Mouse (Mus musculus): ENCODE measurements around the gene Traip. TPM values are rescaled to one million over a fixed set of nuclear protein-coding genes. Genes with fewer than 3 reads are reported as not detected.

Gene Traip
- polyA plus RNA-seq, 1 experiment from 2014 or later = 21.8 TPM

DNA sequence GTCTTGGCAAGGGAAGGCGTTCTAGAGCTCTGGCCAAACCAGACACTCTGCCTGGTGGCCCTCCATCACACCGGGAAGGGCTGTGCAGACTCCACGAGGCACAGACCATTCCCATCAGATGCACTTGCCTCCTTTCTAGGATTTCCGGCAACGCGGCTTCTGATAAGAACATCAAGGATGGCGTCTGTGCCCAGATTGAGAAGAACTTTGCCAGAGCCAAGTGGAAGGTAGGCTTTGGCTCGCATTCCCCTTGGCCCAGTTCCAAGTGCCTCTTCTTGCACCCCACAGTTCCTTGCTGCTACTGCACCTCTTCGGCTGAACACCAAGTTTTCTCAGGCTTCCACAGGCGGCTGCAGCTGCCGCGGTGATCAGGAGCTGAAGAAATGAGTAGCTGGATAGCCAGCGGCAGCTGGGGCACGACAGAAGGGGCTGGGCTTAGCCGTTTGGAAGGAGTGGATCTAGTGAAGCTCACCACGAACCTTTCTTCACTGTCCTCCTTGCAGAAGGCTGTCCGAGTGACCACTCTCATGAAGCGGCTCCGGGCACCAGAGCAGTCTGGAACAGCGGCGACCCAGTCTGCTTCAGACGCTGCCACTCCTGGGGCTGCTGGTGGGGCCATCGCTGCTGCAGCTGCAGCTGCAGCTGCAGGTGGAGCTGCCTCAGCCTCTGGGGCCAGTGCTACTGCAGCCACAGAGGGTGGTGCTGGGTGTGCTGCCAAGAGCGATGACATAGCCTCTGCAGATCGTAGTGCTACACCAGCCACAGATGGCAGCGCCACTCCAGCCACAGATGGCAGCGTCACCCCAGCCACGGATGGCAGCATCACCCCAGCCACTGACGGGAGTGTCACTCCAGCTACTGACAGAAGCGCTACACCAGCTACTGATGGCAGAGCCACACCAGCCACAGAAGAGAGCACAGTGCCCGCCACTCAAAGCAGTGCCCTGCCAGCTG is 2.4 kb upstream of the Traip start:
- DNase-seq (ENCODE audit: low spot score) = no peak
- H3K36me3 ChIP-seq (ENCODE audit: control insufficient read depth, insufficient read depth, low read length) = no peaks in the 10 kb centered on the region
- no peak overlapping the region for H3K4me3 ChIP-seq (ENCODE audit: low read depth, low read length)
- peaks cover 6% of the 10 kb centered on the region; the same call in 1 of the 2 replicates for H3K4me1 ChIP-seq (replicated peaks; ENCODE audit: control insufficient read depth, insufficient read depth, low read length)
- H3K9ac ChIP-seq (ENCODE audit: low read depth, low read length) = no peak overlapping the region
- H3K27me3 ChIP-seq (ENCODE audit: control insufficient read depth, insufficient read depth, low read length) = no peaks in the 10 kb centered on the region
- WGBS = 93% methylated on average over 31 of the region's 31 CpGs
- H3K27ac ChIP-seq (ENCODE audit: low read depth, low read length) = no peak overlapping the region
- H3K4me2 ChIP-seq (replicated peaks; ENCODE audit: low read depth, low read length) = no peak overlapping the region
- no peak for ATAC-seq (ENCODE audit: low FRiP score)
- no peaks in the 10 kb centered on the region for H3K9me3 ChIP-seq (ENCODE audit: control insufficient read depth, low read length)

- DNase-seq (ENCODE audit: low spot score) (no peak), ATAC-seq (ENCODE audit: low FRiP score) (no peak)
- no peak overlapping the region for H3K9ac ChIP-seq (ENCODE audit: low read depth, low read length)
- H3K36me3 ChIP-seq (ENCODE audit: control insufficient read depth, insufficient read depth, low read length) = no peaks in the 10 kb centered on the region
- WGBS = 82% methylated on average over 13 of the region's 13 CpGs
- H3K4me3 ChIP-seq (ENCODE audit: low read depth, low read length) = no peak overlapping the region
- H3K9me3 ChIP-seq (ENCODE audit: control insufficient read depth, low read length) = no peaks in the 10 kb centered on the region
- no peaks in the 10 kb centered on the region for H3K27me3 ChIP-seq (ENCODE audit: control insufficient read depth, insufficient read depth, low read length)
- peaks cover 6% of the 10 kb centered on the region; the same call in 1 of the 2 replicates for H3K4me1 ChIP-seq (replicated peaks; ENCODE audit: control insufficient read depth, insufficient read depth, low read length)
- no peak overlapping the region for H3K27ac ChIP-seq (ENCODE audit: low read depth, low read length)
- H3K4me2 ChIP-seq (replicated peaks; ENCODE audit: low read depth, low read length) = no peak overlapping the region
Measured at GRCm38 (mm10) chr9:107949184-107949921, 583 bp upstream of the Traip start.

DNA sequence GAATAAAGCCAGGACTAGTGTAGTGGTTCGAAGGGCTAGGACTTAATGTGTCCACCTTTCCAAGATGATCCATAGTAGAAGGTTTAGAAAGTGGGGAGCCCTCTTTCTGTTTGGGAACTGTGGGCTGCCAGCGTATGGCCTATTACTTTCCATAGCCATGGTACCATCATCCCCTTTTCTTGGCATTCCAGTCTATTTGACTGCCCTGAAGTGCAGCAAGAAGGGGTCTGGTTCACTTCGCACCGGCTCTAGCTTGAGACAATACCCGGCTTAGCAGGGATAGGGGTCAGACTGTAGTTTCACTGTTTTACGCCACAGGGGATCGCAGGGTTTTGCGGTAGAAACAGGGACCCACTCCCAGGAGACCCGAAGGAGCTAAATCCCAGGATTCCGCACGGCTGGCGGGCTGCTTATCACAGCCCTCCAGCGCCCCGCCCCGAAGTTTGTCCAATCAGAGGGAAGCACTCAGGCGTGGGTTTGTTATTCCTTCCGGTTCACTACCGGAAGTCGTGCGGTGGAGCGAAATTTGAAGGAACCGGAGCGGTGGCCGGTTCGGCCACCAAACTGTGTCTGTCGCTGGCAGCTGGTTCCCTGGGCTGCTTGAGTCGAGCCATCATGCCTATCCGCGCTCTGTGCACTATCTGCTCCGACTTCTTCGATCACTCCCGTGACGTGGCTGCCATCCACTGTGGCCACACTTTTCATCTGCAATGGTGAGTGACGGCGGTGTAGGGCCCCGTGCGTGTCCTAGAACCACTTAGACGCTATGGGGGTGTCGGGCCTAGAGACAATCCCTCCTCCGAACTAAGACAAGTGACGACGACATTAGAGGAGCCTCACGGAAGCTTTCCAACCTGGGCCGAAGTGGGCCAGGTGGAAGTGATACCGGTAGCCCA is 772 bp downstream of the Traip start:
- no peak overlapping the region; the same call in 1 of the 2 replicates for H3K27ac ChIP-seq (ENCODE audit: low read depth, low read length)
- H3K36me3 ChIP-seq (ENCODE audit: control insufficient read depth, insufficient read depth, low read length) = no peaks in the 10 kb centered on the region
- H3K9me3 ChIP-seq (ENCODE audit: control insufficient read depth, low read length) = no peaks in the 10 kb centered on the region
- peak overlapping the region; percentile 78 for H3K4me2 ChIP-seq (replicated peaks; ENCODE audit: low read depth, low read length)
- 18% methylated on average over 45 of the region's 45 CpGs for WGBS
- peaks cover 6% of the 10 kb centered on the region; the same call in 1 of the 2 replicates for H3K4me1 ChIP-seq (replicated peaks; ENCODE audit: control insufficient read depth, insufficient read depth, low read length)
- peak; percentile 95 for ATAC-seq (ENCODE audit: low FRiP score)
- peak overlapping the region; percentile 64 for H3K9ac ChIP-seq (ENCODE audit: low read depth, low read length)
- DNase-seq (ENCODE audit: low spot score) = peak; percentile 95
- peak overlapping the region; percentile 72 for H3K4me3 ChIP-seq (ENCODE audit: low read depth, low read length)
- no peaks in the 10 kb centered on the region for H3K27me3 ChIP-seq (ENCODE audit: control insufficient read depth, insufficient read depth, low read length)

GRCm38 (mm10) chr9:107955613-107956289 is 5.8 kb downstream of the Traip start:
- no peaks in the 10 kb centered on the region for H3K9me3 ChIP-seq (ENCODE audit: control insufficient read depth, low read length)
- DNase-seq (ENCODE audit: low spot score) (no peak), ATAC-seq (ENCODE audit: low FRiP score) (no peak)
- H3K36me3 ChIP-seq (ENCODE audit: control insufficient read depth, insufficient read depth, low read length) = no peaks in the 10 kb centered on the region
- no peak overlapping the region for H3K4me2 ChIP-seq (replicated peaks; ENCODE audit: low read depth, low read length)
- H3K27me3 ChIP-seq (ENCODE audit: control insufficient read depth, insufficient read depth, low read length) = no peaks in the 10 kb centered on the region
- no peak overlapping the region for H3K4me3 ChIP-seq (ENCODE audit: low read depth, low read length)
- peaks cover 6% of the 10 kb centered on the region; the same call in 1 of the 2 replicates for H3K4me1 ChIP-seq (replicated peaks; ENCODE audit: control insufficient read depth, insufficient read depth, low read length)
- H3K27ac ChIP-seq (ENCODE audit: low read depth, low read length) = no peak overlapping the region
- WGBS = 86% methylated on average over 6 of the region's 6 CpGs
- H3K9ac ChIP-seq (ENCODE audit: low read depth, low read length) = no peak overlapping the region

DNA sequence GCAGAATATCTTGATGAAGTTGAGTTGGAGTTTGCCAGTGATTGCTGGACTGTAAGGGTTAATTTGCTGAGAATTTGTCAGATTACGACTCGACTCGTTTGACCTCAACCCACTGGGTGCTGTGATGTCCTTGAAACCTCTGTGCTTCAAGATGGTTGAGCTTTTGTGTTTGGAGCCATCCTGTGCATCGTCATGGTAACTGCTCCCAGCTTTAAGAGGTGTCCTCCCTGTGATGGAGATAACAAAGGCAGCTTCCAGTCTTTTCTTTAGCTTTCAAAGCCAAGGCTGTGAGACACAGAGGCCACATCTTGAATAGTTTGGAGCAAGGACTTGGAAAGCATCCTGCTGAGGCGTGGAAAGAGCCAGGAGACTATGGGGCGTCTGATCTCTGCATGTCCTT is 7.2 kb downstream of the Traip start:
- H3K27ac ChIP-seq (ENCODE audit: low read depth, low read length) = no peak overlapping the region

DNA sequence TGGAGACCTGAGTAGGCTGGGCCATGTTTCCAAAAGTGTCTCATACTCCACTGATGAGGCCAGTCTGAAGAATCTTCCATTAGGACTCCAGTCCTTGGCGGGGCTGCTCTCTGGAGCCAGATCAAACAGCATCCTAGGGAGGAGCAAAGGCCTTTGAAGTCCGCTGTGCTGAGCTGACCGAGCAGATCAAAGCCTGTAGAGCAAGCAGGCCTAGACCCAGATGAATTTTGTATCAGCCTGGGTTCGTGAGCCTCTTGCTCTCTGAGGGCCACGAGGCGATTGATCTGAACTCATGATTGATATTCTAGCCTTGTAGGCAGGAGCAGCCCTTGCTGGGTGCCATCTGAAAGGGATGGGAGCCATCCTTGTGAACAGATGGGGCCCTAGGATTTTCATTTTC is 10.0 kb downstream of the Traip start:
- H3K4me2 ChIP-seq (replicated peaks; ENCODE audit: low read depth, low read length) = no peak overlapping the region
- H3K27ac ChIP-seq (ENCODE audit: low read depth, low read length) = no peak overlapping the region
- no peak for DNase-seq (ENCODE audit: low spot score)
- 71% methylated on average over 6 of the region's 6 CpGs for WGBS
- no peaks in the 10 kb centered on the region for H3K27me3 ChIP-seq (ENCODE audit: control insufficient read depth, insufficient read depth, low read length)
- ATAC-seq (ENCODE audit: low FRiP score) = no peak
- H3K9me3 ChIP-seq (ENCODE audit: control insufficient read depth, low read length) = no peaks in the 10 kb centered on the region
- no peak overlapping the region for H3K9ac ChIP-seq (ENCODE audit: low read depth, low read length)
- no peaks in the 10 kb centered on the region for H3K4me1 ChIP-seq (replicated peaks; ENCODE audit: control insufficient read depth, insufficient read depth, low read length)
- H3K4me3 ChIP-seq (ENCODE audit: low read depth, low read length) = no peak overlapping the region
- H3K36me3 ChIP-seq (ENCODE audit: control insufficient read depth, insufficient read depth, low read length) = no peaks in the 10 kb centered on the region; the same call in 1 of the 2 replicates

More for the DNA sequence above, 7.2 kb downstream of the Traip start:
- ATAC-seq (ENCODE audit: low FRiP score) = no peak
- H3K4me3 ChIP-seq (ENCODE audit: low read depth, low read length) = no peak overlapping the region
- no peak for DNase-seq (ENCODE audit: low spot score)
- no peaks in the 10 kb centered on the region for H3K9me3 ChIP-seq (ENCODE audit: control insufficient read depth, low read length)
- no peaks in the 10 kb centered on the region for H3K27me3 ChIP-seq (ENCODE audit: control insufficient read depth, insufficient read depth, low read length)
- no peaks in the 10 kb centered on the region; the same call in 1 of the 2 replicates for H3K36me3 ChIP-seq (ENCODE audit: control insufficient read depth, insufficient read depth, low read length)
- no peak overlapping the region for H3K9ac ChIP-seq (ENCODE audit: low read depth, low read length)
- no peak overlapping the region for H3K4me2 ChIP-seq (replicated peaks; ENCODE audit: low read depth, low read length)
- WGBS = 37% methylated on average over 6 of the region's 6 CpGs
- H3K4me1 ChIP-seq (replicated peaks; ENCODE audit: control insufficient read depth, insufficient read depth, low read length) = no peaks in the 10 kb centered on the region

- Histone ChIP-seq H3K9me3 (ENCODE audit: control insufficient read depth, low read length) (no peaks in the 10 kb centered on the region), H3K27ac (ENCODE audit: low read depth, low read length) (no peak overlapping the region), H3K4me2 (replicated peaks; ENCODE audit: low read depth, low read length) (no peak overlapping the region), H3K4me1 (replicated peaks; ENCODE audit: control insufficient read depth, insufficient read depth, low read length) (no peaks in the 10 kb centered on the region), H3K9ac (ENCODE audit: low read depth, low read length) (no peak overlapping the region), H3K27me3 (ENCODE audit: control insufficient read depth, insufficient read depth, low read length) (no peaks in the 10 kb centered on the region), H3K36me3 (ENCODE audit: control insufficient read depth, insufficient read depth, low read length) (no peaks in the 10 kb centered on the region; the same call in 1 of the 2 replicates), H3K4me3 (ENCODE audit: low read depth, low read length) (no peak overlapping the region)
- ATAC-seq (ENCODE audit: low FRiP score) (no peak), DNase-seq (ENCODE audit: low spot score) (peak; percentile 14)
- WGBS = 81% methylated on average over 4 of the region's 4 CpGs
Measured at GRCm38 (mm10) chr9:107960928-107961327, 11.0 kb downstream of the Traip start.

Measured in hindbrain, embryonic 11.5 days (tissue).